Mouse (Mus musculus) ES-Bruce4 (cell line): ENCODE results near the gene Ptpn20.

ENCODE experiments used
- CTCF ChIP-seq: IDR thresholded peaks from one replicate; pipeline ENCODE4 v1.8.1; 2011; ENCODE audit warnings: low read depth, low read length
- EP300 ChIP-seq: IDR thresholded peaks from 2 replicates; pipeline ENCODE4 v1.6.1; 2011; ENCODE audit warnings: low read depth, low read length; ENCODE audit not compliant: insufficient read depth
- POLR2A ChIP-seq: IDR thresholded peaks from one replicate; pipeline ENCODE4 v1.8.1; 2011; ENCODE audit warnings: low read length; ENCODE audit not compliant: insufficient read depth

DNA sequence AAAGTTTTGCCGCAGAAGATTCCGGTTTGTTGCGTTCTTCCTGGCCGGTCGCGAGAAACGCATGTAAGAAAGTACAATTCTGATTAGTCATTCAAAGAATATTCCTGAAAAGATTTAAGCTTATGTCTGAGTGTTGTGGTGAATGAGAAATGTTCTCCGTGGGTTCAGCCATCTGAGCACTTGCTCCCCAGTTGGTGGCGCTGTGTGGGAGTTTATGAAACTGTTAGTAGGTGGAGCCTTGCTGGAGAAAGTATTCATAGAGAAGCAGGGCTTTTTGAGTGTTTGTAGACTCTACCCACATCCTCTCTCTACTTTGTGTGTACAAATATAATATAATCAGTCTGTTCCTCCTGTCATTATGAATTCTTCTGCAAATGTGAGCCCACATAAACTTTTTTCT, 61.7 kb downstream of the Ptpn20 start:
- TF ChIP-seq POLR2A = no peak
- TF ChIP-seq CTCF = no peak
- no peak for TF ChIP-seq EP300
